Mouse (Mus musculus): ENCODE results near the gene Man1c1.

- no peak for TF ChIP-seq CTCF (IDR thresholded peaks at IDR 0.05; ENCODE audit: borderline replicate concordance, insufficient read depth, low read length)
- no peak for TF ChIP-seq POLR2A (IDR thresholded peaks at IDR 0.05; ENCODE audit: low read depth, low read length)
Measured at GRCm38 (mm10) chr4:134523447-134523846, 180.6 kb downstream of the Man1c1 start.
